Mouse (Mus musculus): ENCODE data around the gene Olfr281. TPM values are rescaled to one million over a fixed set of nuclear protein-coding genes. Genes with fewer than 3 reads are reported as not detected.
"Not testable (repeated sequence)": the region's sequence is repeated elsewhere in the genome, so short reads cannot be mapped to it uniquely, and the experiment has no call there.

Olfr281 gene
- not detected in 2 replicates for total RNA-seq (2017)

DNA sequence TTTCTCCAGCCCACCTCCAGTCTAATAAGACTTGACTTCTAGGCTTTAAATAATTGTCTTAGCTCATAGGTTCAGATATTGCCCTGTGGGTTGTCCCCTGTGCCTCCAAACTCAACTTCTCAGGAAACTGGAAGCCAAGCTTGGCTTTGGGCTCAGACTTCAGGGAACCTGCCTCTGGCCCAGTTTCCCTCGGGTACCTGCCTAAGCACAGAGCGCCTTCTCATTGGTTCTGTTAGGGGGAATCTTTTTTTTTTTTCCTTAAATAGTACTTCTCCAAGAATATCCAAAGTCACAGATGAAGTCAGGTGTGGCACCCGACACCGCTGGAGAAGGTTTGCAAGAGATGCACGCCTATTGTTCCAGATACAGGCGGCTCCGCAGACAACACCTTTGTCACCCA, at the start of gene Olfr281:
TSS of gene Olfr281 (plus strand) at position 301 of the 400 bp plus-strand sequence.
- ATAC-seq (replicated peaks in 1 of 2; ENCODE audit: insufficient read depth in 1 of 2, low FRiP score in 2 of 2, low TSS enrichment in 1 of 2, low read depth in 1 of 2, poor library complexity in 2 of 2, severe bottlenecking in 2 of 2), result no peak

DNA sequence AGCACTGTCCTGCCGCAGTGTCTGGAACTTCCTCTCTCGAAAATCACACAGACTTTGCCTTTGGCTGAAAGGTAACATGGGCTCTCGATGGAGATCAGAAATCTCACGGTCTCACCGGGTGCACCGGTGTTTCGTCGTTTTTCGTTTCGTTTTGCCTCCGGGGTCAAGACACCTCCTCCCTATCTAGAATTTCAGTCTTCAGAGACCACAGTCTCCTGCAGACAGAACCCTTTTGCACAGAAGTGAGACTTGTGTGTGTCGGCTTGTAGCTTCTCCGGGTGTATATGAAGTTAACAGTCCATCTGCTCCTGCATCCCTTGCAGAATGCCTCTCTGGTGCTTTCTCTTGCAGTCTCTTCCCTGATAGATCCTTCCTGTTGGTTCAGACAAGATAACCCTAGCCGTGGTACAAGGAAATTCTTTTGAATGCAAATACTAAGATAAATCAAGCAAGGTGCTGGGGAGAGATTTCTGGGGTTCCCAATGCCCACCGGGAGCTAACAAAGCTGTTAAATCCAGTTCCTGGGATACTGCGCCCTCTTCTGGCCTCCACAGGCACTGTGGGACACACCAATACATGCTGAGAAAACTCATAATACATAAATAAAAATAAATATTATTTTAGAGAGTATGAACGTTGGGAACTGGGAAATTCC, 43.9 kb upstream of the Olfr281 start:
- no peak for ATAC-seq (replicated peaks in 1 of 2; ENCODE audit: insufficient read depth in 1 of 2, low FRiP score in 2 of 2, low TSS enrichment in 1 of 2, low read depth in 1 of 2, poor library complexity in 2 of 2, severe bottlenecking in 2 of 2)

DNA sequence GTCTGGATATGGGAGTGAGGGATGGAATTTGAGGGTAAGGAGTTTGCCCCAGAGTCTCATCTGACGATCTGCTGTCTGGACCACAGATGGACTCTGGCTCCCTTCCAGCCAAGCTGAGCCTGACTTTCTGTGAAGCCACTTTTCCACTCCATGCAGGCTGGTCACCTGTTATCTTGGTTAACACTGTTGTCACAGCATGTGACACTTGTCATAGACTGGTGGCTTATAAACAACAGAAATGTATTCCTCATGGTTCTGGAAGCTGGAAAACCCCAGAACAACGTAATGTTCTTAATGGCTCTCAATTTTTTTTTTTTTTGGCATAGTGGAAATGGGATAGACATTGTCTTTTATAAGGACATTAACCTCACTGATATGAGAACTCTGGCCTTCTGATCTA, 42.8 kb upstream of the Olfr281 start:
- ATAC-seq (replicated peaks in 1 of 2; ENCODE audit: insufficient read depth in 1 of 2, low FRiP score in 2 of 2, low TSS enrichment in 1 of 2, low read depth in 1 of 2, poor library complexity in 2 of 2, severe bottlenecking in 2 of 2), result no peak

DNA sequence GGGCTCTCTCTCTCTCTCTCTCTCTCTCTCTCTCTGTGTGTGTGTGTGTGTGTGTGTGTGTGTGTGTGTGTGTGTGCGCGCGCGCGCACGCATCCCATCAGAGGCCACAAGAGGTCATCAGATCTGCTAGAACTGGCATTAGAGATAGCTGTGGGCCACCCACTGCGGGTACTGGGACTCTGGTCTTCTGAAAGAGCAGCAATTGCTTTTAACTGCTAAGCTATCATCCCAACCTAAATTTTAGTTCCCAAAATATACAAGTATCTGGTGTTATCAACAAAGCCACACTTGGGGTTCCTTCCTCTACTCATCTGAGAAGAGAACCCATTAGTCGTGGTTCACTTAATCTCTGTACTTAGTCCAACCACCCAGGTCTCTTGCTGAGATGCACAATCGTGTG, 42.1 kb upstream of the Olfr281 start:
- ATAC-seq (replicated peaks in 1 of 2; ENCODE audit: insufficient read depth in 1 of 2, low FRiP score in 2 of 2, low TSS enrichment in 1 of 2, low read depth in 1 of 2, poor library complexity in 2 of 2, severe bottlenecking in 2 of 2), result no peak

DNA sequence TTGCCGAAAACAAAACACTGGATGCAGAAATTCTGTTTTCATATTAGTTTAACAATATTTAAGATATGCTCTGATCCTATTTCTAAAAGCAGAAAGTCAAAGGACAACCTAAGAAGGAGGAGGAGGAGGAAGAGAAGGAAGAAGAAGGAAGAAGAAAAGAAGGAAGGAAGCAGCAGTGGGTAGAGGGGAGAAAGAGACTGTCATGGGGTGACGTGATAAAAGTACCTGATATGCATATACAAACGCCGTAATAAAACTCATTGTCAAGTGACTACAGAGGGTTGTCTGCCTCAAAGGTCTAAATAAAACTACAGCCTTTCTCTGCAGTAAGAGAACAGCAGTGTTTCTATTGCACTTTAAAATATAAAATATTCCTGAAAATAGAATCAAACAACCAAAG, 36.4 kb upstream of the Olfr281 start:
- ATAC-seq (replicated peaks in 1 of 2; ENCODE audit: insufficient read depth in 1 of 2, low FRiP score in 2 of 2, low TSS enrichment in 1 of 2, low read depth in 1 of 2, poor library complexity in 2 of 2, severe bottlenecking in 2 of 2), result no peak

DNA sequence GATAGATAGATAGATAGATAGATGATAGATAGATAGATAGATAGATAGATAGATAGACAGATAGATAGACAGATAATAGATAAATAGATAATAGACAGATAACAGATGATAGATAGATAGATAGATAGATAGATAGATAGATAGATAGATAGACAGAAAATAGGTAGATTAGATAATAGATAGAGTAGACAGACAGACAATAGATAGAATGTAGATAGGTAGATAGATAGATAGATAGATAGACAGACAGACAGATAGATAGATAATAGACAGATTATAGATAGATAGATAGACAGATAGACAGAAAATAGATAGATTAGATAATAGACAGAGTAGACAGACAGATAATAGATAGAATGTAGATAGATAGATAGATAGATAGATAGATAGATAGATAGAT, 35.6 kb upstream of the Olfr281 start:
- ATAC-seq (replicated peaks in 1 of 2; ENCODE audit: insufficient read depth in 1 of 2, low FRiP score in 2 of 2, low TSS enrichment in 1 of 2, low read depth in 1 of 2, poor library complexity in 2 of 2, severe bottlenecking in 2 of 2), result not testable (repeated sequence)

DNA sequence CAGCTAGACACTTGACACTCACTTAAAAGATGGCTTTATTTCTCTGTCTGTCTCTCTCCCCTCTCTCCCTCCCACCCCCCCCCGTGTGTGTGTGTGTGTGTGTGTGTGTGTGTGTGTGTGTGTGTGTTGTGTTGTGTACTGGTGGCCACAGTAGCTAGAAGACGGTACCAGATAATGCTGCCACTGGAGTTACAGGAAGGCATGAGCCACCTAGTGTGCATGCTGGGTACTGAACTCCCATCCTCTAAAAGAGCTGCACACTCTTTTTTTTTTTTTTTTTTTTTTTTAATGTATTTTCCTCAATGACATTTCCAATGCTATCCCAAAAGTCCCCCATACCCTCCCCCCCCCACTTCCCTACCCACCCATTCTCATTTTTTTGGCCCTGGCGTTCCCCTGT, 35.1 kb upstream of the Olfr281 start:
- not testable (repeated sequence) for ATAC-seq (replicated peaks in 1 of 2; ENCODE audit: insufficient read depth in 1 of 2, low FRiP score in 2 of 2, low TSS enrichment in 1 of 2, low read depth in 1 of 2, poor library complexity in 2 of 2, severe bottlenecking in 2 of 2)

DNA sequence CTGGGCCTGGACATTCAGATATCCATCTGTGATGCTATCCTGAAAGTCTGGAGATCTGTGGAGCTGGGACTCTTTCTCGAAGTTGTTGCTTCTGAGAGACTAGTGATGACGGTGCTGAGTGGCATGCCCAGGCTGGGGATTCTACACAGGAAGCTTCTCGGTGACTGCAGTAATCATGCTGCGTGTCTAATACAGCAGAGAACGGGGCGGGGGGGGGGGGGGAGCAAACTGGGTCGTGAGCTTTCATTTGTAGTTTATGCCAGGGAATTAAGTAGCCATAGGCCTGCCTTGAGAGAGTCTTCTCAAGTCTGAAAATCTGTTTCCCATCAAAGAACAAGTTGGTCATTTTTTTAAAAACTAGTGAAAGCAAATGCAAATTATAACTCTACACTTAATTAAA, 34.3 kb upstream of the Olfr281 start:
- no peak for ATAC-seq (replicated peaks in 1 of 2; ENCODE audit: insufficient read depth in 1 of 2, low FRiP score in 2 of 2, low TSS enrichment in 1 of 2, low read depth in 1 of 2, poor library complexity in 2 of 2, severe bottlenecking in 2 of 2)

DNA sequence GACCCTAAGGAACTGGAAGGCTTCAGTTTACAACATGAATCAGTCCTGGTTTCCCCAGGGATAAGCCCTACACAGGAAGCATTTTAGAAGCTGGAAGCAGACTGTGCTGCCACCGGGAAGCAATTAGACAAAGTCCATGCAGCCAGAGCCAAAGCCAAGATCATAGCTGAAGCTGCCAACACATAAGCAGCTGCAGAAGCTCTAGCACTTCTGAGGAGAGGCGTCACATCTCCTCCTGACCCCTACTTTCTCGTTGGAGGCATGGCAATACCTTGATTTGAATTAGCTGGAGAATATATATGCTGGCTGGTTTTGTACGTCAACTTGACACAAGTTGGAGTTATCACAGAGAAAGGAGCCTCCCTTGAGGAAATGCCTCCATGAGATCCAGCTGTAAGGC, 31.5 kb upstream of the Olfr281 start:
- ATAC-seq (replicated peaks in 1 of 2; ENCODE audit: insufficient read depth in 1 of 2, low FRiP score in 2 of 2, low TSS enrichment in 1 of 2, low read depth in 1 of 2, poor library complexity in 2 of 2, severe bottlenecking in 2 of 2), result no peak

DNA sequence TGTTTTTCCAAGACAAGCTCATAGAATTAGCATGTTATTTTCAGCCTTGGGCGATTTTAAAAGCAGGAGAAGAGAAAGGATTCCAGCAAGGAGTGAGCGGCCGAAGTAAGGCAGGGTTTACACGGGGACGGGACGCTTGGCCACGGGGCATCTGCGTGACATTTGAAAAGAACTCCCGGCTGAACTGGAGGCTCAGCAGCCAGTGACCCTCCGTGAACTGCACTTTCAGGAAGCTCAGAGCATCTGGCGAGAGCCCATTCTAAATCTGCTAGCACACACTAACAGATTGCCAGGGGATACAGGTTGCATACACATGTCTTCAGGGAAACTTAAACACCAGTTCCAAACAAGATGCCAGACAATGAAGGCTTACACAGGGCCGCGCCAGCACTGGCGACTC, 28.1 kb upstream of the Olfr281 start:
- ATAC-seq (replicated peaks in 1 of 2; ENCODE audit: insufficient read depth in 1 of 2, low FRiP score in 2 of 2, low TSS enrichment in 1 of 2, low read depth in 1 of 2, poor library complexity in 2 of 2, severe bottlenecking in 2 of 2), result no peak

DNA sequence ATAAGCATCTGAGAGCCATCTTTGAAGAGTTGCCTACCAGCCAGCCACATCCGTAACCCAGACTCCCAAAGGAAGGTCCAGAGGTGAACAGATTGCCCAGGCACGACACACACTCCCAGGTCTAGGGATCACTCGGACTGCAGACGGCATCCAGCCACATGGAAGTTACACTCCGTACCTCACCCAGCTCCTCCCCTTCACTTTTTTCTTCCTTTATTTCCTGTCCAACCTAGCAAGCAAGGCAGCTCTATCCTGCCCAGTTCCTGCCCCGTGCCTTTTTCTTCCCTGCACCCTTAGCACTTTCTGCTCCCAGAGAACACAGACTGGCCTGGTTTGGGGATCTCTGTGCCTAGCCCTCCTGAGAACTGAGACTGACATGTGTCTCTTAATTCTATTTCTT, 27.6 kb upstream of the Olfr281 start:
- ATAC-seq (replicated peaks in 1 of 2; ENCODE audit: insufficient read depth in 1 of 2, low FRiP score in 2 of 2, low TSS enrichment in 1 of 2, low read depth in 1 of 2, poor library complexity in 2 of 2, severe bottlenecking in 2 of 2), result no peak

DNA sequence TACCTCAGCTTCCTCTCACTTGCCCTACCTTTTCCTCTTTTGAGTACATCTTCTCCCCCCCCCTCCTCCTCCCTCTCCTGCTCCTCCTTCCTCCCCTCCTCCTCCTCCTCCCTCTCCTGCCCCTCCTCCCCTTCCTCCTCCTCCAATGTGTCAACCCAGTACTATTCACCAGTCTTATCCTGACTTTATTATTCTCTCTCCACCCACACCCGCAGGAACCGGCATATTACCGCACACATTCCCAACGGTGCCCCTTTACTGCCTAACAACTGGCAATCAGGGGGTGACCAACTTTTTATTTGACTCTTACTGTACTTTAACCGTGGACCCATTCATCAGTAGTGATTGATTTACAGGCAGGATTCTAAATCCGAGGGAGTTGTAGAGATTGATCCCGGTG, 27.2 kb upstream of the Olfr281 start:
- ATAC-seq (replicated peaks in 1 of 2; ENCODE audit: insufficient read depth in 1 of 2, low FRiP score in 2 of 2, low TSS enrichment in 1 of 2, low read depth in 1 of 2, poor library complexity in 2 of 2, severe bottlenecking in 2 of 2), result no peak

DNA sequence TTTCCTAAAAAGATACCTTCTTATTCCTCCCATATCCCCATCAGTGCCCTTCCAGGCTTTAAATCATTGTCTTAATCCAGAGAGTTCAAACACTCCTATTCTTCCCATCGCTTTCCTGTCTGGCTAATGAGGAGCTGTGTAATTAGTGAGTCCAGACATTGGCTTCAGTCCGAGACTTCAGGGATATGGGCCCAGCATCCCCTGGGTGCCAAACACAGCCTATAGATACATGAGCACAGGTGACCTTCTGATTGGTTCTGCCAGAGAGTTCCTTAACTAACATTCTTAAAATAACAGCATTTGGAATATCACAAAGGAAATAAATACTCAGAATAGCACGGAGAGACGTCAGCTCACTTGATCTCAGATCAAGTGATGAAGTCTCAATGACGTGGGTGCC, 21.5 kb upstream of the Olfr281 start, which contains the start of gene Olfr282:
TSS of gene Olfr282 (plus strand) at position 301 of the 400 bp plus-strand sequence.
- not testable (repeated sequence) for ATAC-seq (replicated peaks in 1 of 2; ENCODE audit: insufficient read depth in 1 of 2, low FRiP score in 2 of 2, low TSS enrichment in 1 of 2, low read depth in 1 of 2, poor library complexity in 2 of 2, severe bottlenecking in 2 of 2)

DNA sequence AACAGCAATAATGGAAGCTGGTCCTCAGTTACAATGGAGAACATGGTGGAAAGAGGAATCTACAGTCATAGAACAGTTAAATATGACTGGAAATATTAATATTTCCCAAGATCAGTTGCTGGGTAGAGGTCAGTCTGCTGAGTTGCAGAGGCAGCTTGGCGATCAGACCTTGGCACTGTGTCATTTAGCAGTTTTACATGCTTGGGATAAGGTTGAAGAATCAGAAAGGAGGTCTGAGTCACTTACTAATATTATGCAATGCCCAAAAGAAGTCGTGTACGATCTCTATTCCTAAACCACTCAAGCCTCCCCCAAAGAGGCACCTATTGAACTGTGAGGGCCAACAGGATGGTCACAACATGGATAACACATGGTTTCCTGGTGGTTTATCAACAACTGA, 7.8 kb upstream of the Olfr281 start:
- no peak for ATAC-seq (replicated peaks in 1 of 2; ENCODE audit: insufficient read depth in 1 of 2, low FRiP score in 2 of 2, low TSS enrichment in 1 of 2, low read depth in 1 of 2, poor library complexity in 2 of 2, severe bottlenecking in 2 of 2)

DNA sequence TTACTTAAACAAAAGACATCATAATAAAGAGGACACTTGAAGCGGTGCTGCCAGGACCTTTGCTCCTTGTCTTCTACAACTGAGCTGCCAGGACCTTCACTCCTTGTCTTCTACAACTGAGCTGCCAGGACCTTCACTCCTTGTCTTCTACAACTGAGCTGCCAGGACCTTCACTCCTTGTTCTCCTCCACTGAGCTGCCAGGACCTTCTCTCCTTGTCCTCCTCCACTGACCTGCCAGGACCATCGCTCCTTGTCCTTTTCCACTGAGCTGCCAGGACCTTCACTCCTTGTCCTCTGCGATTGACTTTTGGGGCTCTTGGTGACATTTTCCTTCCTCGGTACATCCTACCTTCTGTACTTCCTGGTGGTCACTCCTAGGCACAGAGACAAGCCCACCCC, 3.9 kb upstream of the Olfr281 start:
- no peak for ATAC-seq (replicated peaks in 1 of 2; ENCODE audit: insufficient read depth in 1 of 2, low FRiP score in 2 of 2, low TSS enrichment in 1 of 2, low read depth in 1 of 2, poor library complexity in 2 of 2, severe bottlenecking in 2 of 2)

DNA sequence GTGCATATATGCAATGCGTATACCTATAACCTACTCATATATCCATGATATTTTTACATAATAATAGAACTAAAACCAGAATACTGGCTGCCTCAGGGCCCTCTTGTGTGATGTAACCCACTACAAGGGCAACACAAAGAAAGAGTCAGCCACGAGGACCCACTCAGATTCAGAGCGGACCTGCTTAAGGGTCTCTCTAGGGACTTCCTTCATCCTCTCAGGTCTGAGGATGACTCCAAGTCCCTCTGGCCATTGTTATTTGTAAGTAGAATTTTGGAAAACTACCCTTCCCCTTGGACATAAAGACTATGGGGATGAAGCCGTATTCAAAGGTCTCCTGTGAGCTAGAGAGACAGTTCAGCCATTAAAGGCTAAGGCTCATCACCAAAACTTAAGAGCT, 17.2 kb downstream of the Olfr281 start, which contains the start of gene OR5BS1P:
TSS of gene OR5BS1P (plus strand) at position 301 of the 400 bp plus-strand sequence.
- ATAC-seq (replicated peaks in 1 of 2; ENCODE audit: insufficient read depth in 1 of 2, low FRiP score in 2 of 2, low TSS enrichment in 1 of 2, low read depth in 1 of 2, poor library complexity in 2 of 2, severe bottlenecking in 2 of 2), result no peak

DNA sequence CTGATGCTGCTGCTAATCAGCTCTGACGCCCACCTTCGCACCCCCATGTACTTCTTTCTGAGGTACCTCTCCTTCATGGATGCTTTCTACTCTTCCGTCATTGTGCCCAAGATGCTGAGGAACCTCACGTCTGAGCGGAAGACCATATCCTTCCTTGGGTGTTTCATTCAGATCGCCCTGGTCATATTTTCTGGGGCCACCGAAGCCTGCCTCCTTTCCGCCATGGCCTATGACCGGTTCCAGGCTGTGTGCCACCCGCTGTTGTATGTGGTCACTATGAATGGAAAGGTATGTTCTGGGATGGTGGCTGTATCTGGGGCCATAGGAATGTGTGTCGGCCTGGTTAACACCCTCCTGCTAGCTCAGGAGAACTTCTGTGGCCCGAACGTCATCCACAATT, 19.2 kb downstream of the Olfr281 start:
- no peak for ATAC-seq (replicated peaks in 1 of 2; ENCODE audit: insufficient read depth in 1 of 2, low FRiP score in 2 of 2, low TSS enrichment in 1 of 2, low read depth in 1 of 2, poor library complexity in 2 of 2, severe bottlenecking in 2 of 2)

DNA sequence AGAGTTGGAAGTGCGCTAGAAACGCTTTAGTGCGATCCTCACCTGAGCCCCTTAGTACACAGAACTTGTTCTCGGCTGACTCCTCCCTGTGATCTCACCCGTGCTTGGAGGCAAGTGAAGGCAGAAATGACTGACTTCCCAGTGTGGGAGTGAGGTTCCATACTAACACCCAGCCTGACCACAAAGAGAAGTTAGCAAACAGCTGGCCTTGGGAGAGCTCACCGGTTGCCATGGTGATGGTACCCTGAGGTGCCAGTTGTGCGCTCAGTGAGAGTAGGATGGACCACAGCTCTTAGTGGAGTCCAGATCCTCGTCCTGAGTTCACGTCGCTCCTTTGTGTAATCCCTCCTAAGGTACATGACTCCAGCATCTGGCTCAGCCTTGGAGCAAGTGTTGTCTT, 22.6 kb downstream of the Olfr281 start:
- no peak for ATAC-seq (replicated peaks in 1 of 2; ENCODE audit: insufficient read depth in 1 of 2, low FRiP score in 2 of 2, low TSS enrichment in 1 of 2, low read depth in 1 of 2, poor library complexity in 2 of 2, severe bottlenecking in 2 of 2)

DNA sequence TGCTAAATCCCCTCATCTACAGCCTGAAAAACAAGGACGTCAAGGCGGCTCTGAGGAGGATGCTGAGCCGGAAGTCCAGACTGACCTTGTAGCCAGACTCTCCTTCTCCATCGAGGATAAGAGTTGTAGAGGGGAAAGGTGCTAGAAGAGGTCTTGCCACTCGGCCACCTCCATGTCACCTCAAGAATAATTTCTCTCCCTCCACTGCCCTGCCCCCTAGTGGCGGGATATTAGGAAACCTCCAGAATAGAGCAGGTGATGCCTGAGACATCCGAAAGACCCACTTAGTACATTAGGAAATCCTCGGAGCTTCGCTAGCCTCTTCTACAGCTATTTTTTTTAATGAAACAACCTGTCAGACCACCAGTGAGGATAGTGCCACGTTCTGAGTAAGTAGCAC, 23.0 kb downstream of the Olfr281 start:
- no peak; a peak in 2 of 4 replicates for ATAC-seq (replicated peaks in 1 of 2; ENCODE audit: insufficient read depth in 1 of 2, low FRiP score in 2 of 2, low TSS enrichment in 1 of 2, low read depth in 1 of 2, poor library complexity in 2 of 2, severe bottlenecking in 2 of 2)
